Comparison of ENCODE assay signal across 8 mouse cellular contexts in the genomic region with DNA sequence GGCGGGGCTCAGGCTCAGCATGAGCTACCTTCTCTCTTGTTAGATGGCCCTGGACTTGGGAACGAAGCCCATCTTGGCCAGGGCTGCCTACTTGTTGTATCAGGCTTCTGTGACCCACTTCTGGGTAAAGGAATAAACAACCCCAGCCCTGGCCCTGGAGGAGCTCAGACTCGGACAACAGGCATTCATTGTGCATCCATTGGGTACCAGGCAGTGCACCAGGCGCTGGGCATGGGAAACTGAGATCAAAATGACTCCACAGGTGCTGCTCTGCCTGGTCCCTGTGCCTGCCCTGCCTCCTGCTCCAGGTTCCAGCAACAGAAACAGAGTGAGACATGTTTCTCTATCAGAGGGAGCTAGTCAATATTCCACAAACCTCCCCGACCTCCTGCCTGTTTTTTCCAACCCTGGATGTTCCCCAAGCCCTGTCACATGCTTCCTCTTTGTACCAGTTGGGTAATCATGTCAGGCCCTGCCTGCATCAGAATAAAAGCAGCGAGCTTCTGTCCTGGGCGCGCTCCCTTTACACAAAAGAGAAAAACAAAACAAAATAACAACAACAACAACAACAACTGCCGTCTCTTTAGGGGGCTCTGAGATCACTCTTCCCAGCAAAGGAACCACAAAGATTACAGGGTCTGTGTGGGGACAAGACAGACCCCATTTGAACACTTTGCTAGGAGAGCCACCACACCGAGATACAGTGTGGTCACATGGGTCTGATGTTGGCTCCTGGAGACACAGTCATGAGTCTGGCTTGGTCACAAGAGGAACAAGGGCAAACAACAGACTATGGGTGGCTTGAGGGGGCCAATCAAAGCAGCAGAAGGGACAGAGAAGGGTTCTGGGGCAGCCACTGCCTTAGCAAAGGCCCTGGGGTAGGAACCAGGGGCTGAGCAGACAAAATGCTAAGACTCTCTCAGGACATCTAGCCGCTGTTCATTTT. TPM values are rescaled to one million over a fixed set of nuclear protein-coding genes. Genes with fewer than 3 reads are reported as not detected.
DNase-seq lines count a peak whose midpoint lies in the region; ATAC-seq and TF ChIP-seq lines count a peak whose summit lies in the region.

No protein-coding gene starts in this region.

- H3K9me3 ChIP-seq in midbrain, embryonic 10.5 days (replicated peaks) = no peaks in the 10 kb centered on the region
- H3K9me3 ChIP-seq in midbrain, embryonic 16.5 days (replicated peaks; ENCODE audit: control insufficient read depth, low read length, poor library complexity, severe bottlenecking) = no peaks in the 10 kb centered on the region
- H3K9me3 ChIP-seq in midbrain, postnatal 0 days (ENCODE audit: low read length) = no peaks in the 10 kb centered on the region
- H3K9me3 ChIP-seq in stomach, postnatal 0 days (ENCODE audit: control insufficient read depth, low read length) = no peaks in the 10 kb centered on the region
- H3K9me3 ChIP-seq in forebrain, embryonic 16.5 days (ENCODE audit: control insufficient read depth, low read length) = no peaks in the 10 kb centered on the region

- no peak overlapping the region for H3K4me3 ChIP-seq in midbrain, embryonic 10.5 days
- no peak overlapping the region for H3K4me3 ChIP-seq in midbrain, embryonic 16.5 days (ENCODE audit: low read depth, low read length)
- no peak overlapping the region for H3K4me3 ChIP-seq in midbrain, postnatal 0 days (ENCODE audit: low read depth, low read length)
- no peak overlapping the region for H3K4me3 ChIP-seq in stomach, postnatal 0 days (ENCODE audit: low read depth, low read length)
- no peak overlapping the region for H3K4me3 ChIP-seq in forebrain, embryonic 16.5 days (replicated peaks; ENCODE audit: low read length)

- 77% methylated on average over 11 of the region's 11 CpGs for whole genome bisulfite sequencing in midbrain, embryonic 10.5 days
- WGBS in midbrain, embryonic 16.5 days = 70% methylated on average over 11 of the region's 11 CpGs
- WGBS in midbrain, postnatal 0 days = 67% methylated on average over 11 of the region's 11 CpGs
- WGBS in stomach, postnatal 0 days = 76% methylated on average over 11 of the region's 11 CpGs
- 61% methylated on average over 11 of the region's 11 CpGs for WGBS in forebrain, embryonic 16.5 days

- no peak overlapping the region for H3K4me2 ChIP-seq in midbrain, embryonic 16.5 days (ENCODE audit: low read length)
- H3K4me2 ChIP-seq in midbrain, postnatal 0 days (ENCODE audit: low read depth, low read length, poor library complexity, severe bottlenecking) = no peak overlapping the region
- no peak overlapping the region for H3K4me2 ChIP-seq in stomach, postnatal 0 days (replicated peaks; ENCODE audit: low read depth)
- H3K4me2 ChIP-seq in forebrain, embryonic 16.5 days (ENCODE audit: low read length) = no peak overlapping the region

- no peak for ATAC-seq in midbrain, embryonic 16.5 days
- ATAC-seq in granulocyte monocyte progenitor cell, adult 5-6 weeks (replicated peaks; ENCODE audit: poor library complexity, severe bottlenecking) = peak; percentile 71
- ATAC-seq in midbrain, postnatal 0 days (ENCODE audit: low FRiP score) = no peak
- no peak for ATAC-seq in stomach, postnatal 0 days (ENCODE audit: low FRiP score, low TSS enrichment)
- ATAC-seq in forebrain, embryonic 16.5 days = no peak

- H3K9ac ChIP-seq in midbrain, embryonic 16.5 days (ENCODE audit: low read depth, low read length) = no peak overlapping the region
- H3K9ac ChIP-seq in midbrain, postnatal 0 days (replicated peaks; ENCODE audit: low read length, poor library complexity, severe bottlenecking) = no peak overlapping the region
- H3K9ac ChIP-seq in stomach, postnatal 0 days (ENCODE audit: low read length) = no peak overlapping the region
- H3K9ac ChIP-seq in forebrain, embryonic 16.5 days (replicated peaks; ENCODE audit: low read depth, low read length) = no peak overlapping the region

- peaks cover 80% of the 10 kb centered on the region for H3K4me1 ChIP-seq in midbrain, embryonic 10.5 days
- H3K4me1 ChIP-seq in midbrain, embryonic 16.5 days (ENCODE audit: control insufficient read depth, insufficient read depth, low read length) = peaks cover 26% of the 10 kb centered on the region
- peaks cover 11% of the 10 kb centered on the region for H3K4me1 ChIP-seq in midbrain, postnatal 0 days (ENCODE audit: insufficient read depth, low read length)
- no peaks in the 10 kb centered on the region for H3K4me1 ChIP-seq in stomach, postnatal 0 days (replicated peaks; ENCODE audit: control insufficient read depth, insufficient read depth)
- peaks cover 23% of the 10 kb centered on the region for H3K4me1 ChIP-seq in forebrain, embryonic 16.5 days (replicated peaks; ENCODE audit: control insufficient read depth, insufficient read depth, low read length)

- H3K27ac ChIP-seq in midbrain, embryonic 10.5 days (replicated peaks) = peak overlapping the region; percentile 76
- no peak overlapping the region for H3K27ac ChIP-seq in midbrain, embryonic 16.5 days (ENCODE audit: low read length)
- H3K27ac ChIP-seq in midbrain, postnatal 0 days (ENCODE audit: low read depth, low read length) = 0 out of 2 replicates have a peak overlapping the region, but pooled peaks have one; percentile 21
- no peak overlapping the region for H3K27ac ChIP-seq in stomach, postnatal 0 days (replicated peaks)
- H3K27ac ChIP-seq in forebrain, embryonic 16.5 days (ENCODE audit: low read length) = no peak overlapping the region

- no peaks in the 10 kb centered on the region for H3K36me3 ChIP-seq in midbrain, embryonic 10.5 days
- H3K36me3 ChIP-seq in midbrain, embryonic 16.5 days (ENCODE audit: control insufficient read depth, insufficient read depth, low read length) = no peaks in the 10 kb centered on the region
- no peaks in the 10 kb centered on the region for H3K36me3 ChIP-seq in midbrain, postnatal 0 days (ENCODE audit: insufficient read depth, low read length)
- H3K36me3 ChIP-seq in stomach, postnatal 0 days (ENCODE audit: control insufficient read depth, insufficient read depth, low read length) = no peaks in the 10 kb centered on the region
- no peaks in the 10 kb centered on the region for H3K36me3 ChIP-seq in forebrain, embryonic 16.5 days (ENCODE audit: control insufficient read depth, insufficient read depth)

- TF ChIP-seq CTCF in midbrain, postnatal 0 days (IDR thresholded peaks at IDR 0.05) = no peak
- TF ChIP-seq CTCF in stomach, postnatal 0 days (IDR thresholded peaks at IDR 0.05; ENCODE audit: low read depth) = no peak

- no peak for TF ChIP-seq EP300 in stomach, postnatal 0 days (optimal IDR thresholded peaks at IDR 0.05)

- H3K27me3 ChIP-seq in midbrain, embryonic 10.5 days (ENCODE audit: low read depth, poor library complexity, severe bottlenecking) = 0 out of 2 replicates have a peak, but pooled peaks cover 3% of the 10 kb centered on the region
- H3K27me3 ChIP-seq in midbrain, embryonic 16.5 days (ENCODE audit: control insufficient read depth, insufficient read depth, low read depth, low read length) = no peaks in the 10 kb centered on the region
- H3K27me3 ChIP-seq in midbrain, postnatal 0 days (ENCODE audit: insufficient read depth, low read length) = no peaks in the 10 kb centered on the region
- H3K27me3 ChIP-seq in stomach, postnatal 0 days (ENCODE audit: control insufficient read depth, insufficient read depth, low read length) = no peaks in the 10 kb centered on the region
- H3K27me3 ChIP-seq in forebrain, embryonic 16.5 days (replicated peaks; ENCODE audit: control insufficient read depth, insufficient read depth, low read length) = no peaks in the 10 kb centered on the region

- no peak for DNase-seq in midbrain, embryonic 10.5 days (ENCODE audit: low spot score)
- DNase-seq in layer of hippocampus, postnatal 36 days = peak; percentile 51 to 61
- DNase-seq in midbrain, postnatal 0 days (ENCODE audit: low spot score) = peak; percentile 25
- no peak for DNase-seq in stomach, postnatal 0 days (ENCODE audit: low spot score)
- DNase-seq in kidney, postnatal 4 days = no peak

RNA-seq across cellular contexts. Expression of a gene that starts 27.9 kb away (rescaled TPM):
- 3.9 TPM in 2 replicates for polyA plus RNA-seq in midbrain, embryonic 10.5 days (2016; fragmentation: Nextera tagmentation; extraction: Ambion mirVana)
- 18.2 and 22.2 TPM in 2 replicates for polyA plus RNA-seq in midbrain, embryonic 16.5 days (2015; fragmentation: Nextera tagmentation; extraction: Ambion mirVana)
- total RNA-seq in granulocyte monocyte progenitor cell, adult 5-6 weeks (2014; fragmentation: Nextera tagmentation) = not detected in 2 replicates
- 0.60 TPM in 1 of 2 replicates, not detected in the other for total RNA-seq in granulocyte monocyte progenitor cell, adult 5-6 weeks (2017)
- 10 to 100 TPM; 13.1 to 13.4 TPM for total RNA-seq in layer of hippocampus, postnatal 36 days (2021)
- total RNA-seq in midbrain, postnatal 0 days (2014; rRNA removed) = 27.4 and 30.9 TPM in 2 replicates
- polyA plus RNA-seq in midbrain, postnatal 0 days (2015; fragmentation: Nextera tagmentation; extraction: Ambion mirVana) = 25.4 and 29.5 TPM in 2 replicates
- 12.2 and 14.0 TPM in 2 replicates for polyA plus RNA-seq in stomach, postnatal 0 days (2015; fragmentation: Nextera tagmentation; extraction: Ambion mirVana)
- 8.4 and 11.0 TPM in 2 replicates for polyA plus RNA-seq in forebrain, embryonic 16.5 days (2015; fragmentation: Nextera tagmentation; extraction: Ambion mirVana)

RNA-seq across cellular contexts. Expression of a gene that starts 30.4 kb away (rescaled TPM):
- 162 and 192 TPM in 2 replicates for polyA plus RNA-seq in midbrain, embryonic 10.5 days (2016; fragmentation: Nextera tagmentation; extraction: Ambion mirVana)
- polyA plus RNA-seq in midbrain, embryonic 16.5 days (2015; fragmentation: Nextera tagmentation; extraction: Ambion mirVana) = 10.7 and 13.3 TPM in 2 replicates
- 54.6 and 81.8 TPM in 2 replicates for total RNA-seq in granulocyte monocyte progenitor cell, adult 5-6 weeks (2014; fragmentation: Nextera tagmentation)
- 42.4 and 47.6 TPM in 2 replicates for total RNA-seq in granulocyte monocyte progenitor cell, adult 5-6 weeks (2017)
- total RNA-seq in layer of hippocampus, postnatal 36 days (2021) = 1 to 10 TPM; 4.8 to 5.5 TPM
- total RNA-seq in midbrain, postnatal 0 days (2014; rRNA removed) = 5.8 and 18.1 TPM in 2 replicates
- 8.4 and 11.3 TPM in 2 replicates for polyA plus RNA-seq in midbrain, postnatal 0 days (2015; fragmentation: Nextera tagmentation; extraction: Ambion mirVana)
- 31.0 and 35.5 TPM in 2 replicates for polyA plus RNA-seq in stomach, postnatal 0 days (2015; fragmentation: Nextera tagmentation; extraction: Ambion mirVana)
- 23.1 and 24.3 TPM in 2 replicates for polyA plus RNA-seq in forebrain, embryonic 16.5 days (2015; fragmentation: Nextera tagmentation; extraction: Ambion mirVana)

RNA-seq across cellular contexts. Expression of a gene that starts 48.4 kb away (rescaled TPM):
- 3.1 and 3.5 TPM in 2 replicates for polyA plus RNA-seq in midbrain, embryonic 10.5 days (2016; fragmentation: Nextera tagmentation; extraction: Ambion mirVana)
- polyA plus RNA-seq in midbrain, embryonic 16.5 days (2015; fragmentation: Nextera tagmentation; extraction: Ambion mirVana) = 4.7 and 5.6 TPM in 2 replicates
- total RNA-seq in granulocyte monocyte progenitor cell, adult 5-6 weeks (2014; fragmentation: Nextera tagmentation) = not detected in 2 replicates
- total RNA-seq in granulocyte monocyte progenitor cell, adult 5-6 weeks (2017) = not detected in 2 replicates
- not detected for total RNA-seq in layer of hippocampus, postnatal 36 days (2021)
- total RNA-seq in midbrain, postnatal 0 days (2014; rRNA removed) = 3.9 and 13.8 TPM in 2 replicates
- 7.9 and 9.1 TPM in 2 replicates for polyA plus RNA-seq in midbrain, postnatal 0 days (2015; fragmentation: Nextera tagmentation; extraction: Ambion mirVana)
- polyA plus RNA-seq in stomach, postnatal 0 days (2015; fragmentation: Nextera tagmentation; extraction: Ambion mirVana) = 2.1 and 4.7 TPM in 2 replicates
- 5.5 and 9.6 TPM in 2 replicates for polyA plus RNA-seq in forebrain, embryonic 16.5 days (2015; fragmentation: Nextera tagmentation; extraction: Ambion mirVana)

RNA-seq across cellular contexts. Expression of a gene that starts 48.5 kb away (rescaled TPM):
- polyA plus RNA-seq in midbrain, embryonic 10.5 days (2016; fragmentation: Nextera tagmentation; extraction: Ambion mirVana) = 948 and 963 TPM in 2 replicates
- polyA plus RNA-seq in midbrain, embryonic 16.5 days (2015; fragmentation: Nextera tagmentation; extraction: Ambion mirVana) = 1,051 and 1,134 TPM in 2 replicates
- total RNA-seq in granulocyte monocyte progenitor cell, adult 5-6 weeks (2014; fragmentation: Nextera tagmentation) = 1,083 and 1,131 TPM in 2 replicates
- total RNA-seq in granulocyte monocyte progenitor cell, adult 5-6 weeks (2017) = 462 and 506 TPM in 2 replicates
- 1,000 to 10,000 TPM; 1,023 to 1,088 TPM for total RNA-seq in layer of hippocampus, postnatal 36 days (2021)
- total RNA-seq in midbrain, postnatal 0 days (2014; rRNA removed) = 493 and 558 TPM in 2 replicates
- 1,374 and 1,478 TPM in 2 replicates for polyA plus RNA-seq in midbrain, postnatal 0 days (2015; fragmentation: Nextera tagmentation; extraction: Ambion mirVana)
- 1,419 and 1,437 TPM in 2 replicates for polyA plus RNA-seq in stomach, postnatal 0 days (2015; fragmentation: Nextera tagmentation; extraction: Ambion mirVana)
- 935 and 953 TPM in 2 replicates for polyA plus RNA-seq in forebrain, embryonic 16.5 days (2015; fragmentation: Nextera tagmentation; extraction: Ambion mirVana)

RNA-seq across cellular contexts. Expression of a gene that starts 48.9 kb away (rescaled TPM):
- polyA plus RNA-seq in midbrain, embryonic 10.5 days (2016; fragmentation: Nextera tagmentation; extraction: Ambion mirVana) = 347 and 384 TPM in 2 replicates
- polyA plus RNA-seq in midbrain, embryonic 16.5 days (2015; fragmentation: Nextera tagmentation; extraction: Ambion mirVana) = 99.5 and 105 TPM in 2 replicates
- total RNA-seq in granulocyte monocyte progenitor cell, adult 5-6 weeks (2014; fragmentation: Nextera tagmentation) = 34.9 and 56.5 TPM in 2 replicates
- 36.5 and 61.2 TPM in 2 replicates for total RNA-seq in granulocyte monocyte progenitor cell, adult 5-6 weeks (2017)
- total RNA-seq in layer of hippocampus, postnatal 36 days (2021) = 10 to 100 TPM; 64.3 to 71.6 TPM
- total RNA-seq in midbrain, postnatal 0 days (2014; rRNA removed) = 30.5 and 43.2 TPM in 2 replicates
- 91.6 and 95.8 TPM in 2 replicates for polyA plus RNA-seq in midbrain, postnatal 0 days (2015; fragmentation: Nextera tagmentation; extraction: Ambion mirVana)
- 149 and 162 TPM in 2 replicates for polyA plus RNA-seq in stomach, postnatal 0 days (2015; fragmentation: Nextera tagmentation; extraction: Ambion mirVana)
- 145 and 148 TPM in 2 replicates for polyA plus RNA-seq in forebrain, embryonic 16.5 days (2015; fragmentation: Nextera tagmentation; extraction: Ambion mirVana)

Comparison
In these comparisons a context has a peak if more than half of its experiments do, and no peak if none do; other contexts are left out.
1. DNase-seq: peak in layer of hippocampus, postnatal 36 days (2 of 2) and midbrain, postnatal 0 days (single experiment); none in midbrain, embryonic 10.5 days (single experiment), stomach, postnatal 0 days (single experiment) and kidney, postnatal 4 days (0 of 2).
2. H3K27ac ChIP-seq: peak in midbrain, embryonic 10.5 days (single experiment) and midbrain, postnatal 0 days (single experiment); none in midbrain, embryonic 16.5 days (single experiment), stomach, postnatal 0 days (single experiment) and forebrain, embryonic 16.5 days (single experiment).